ENCODE assay signal across 10 mouse cellular contexts in the genomic region with DNA sequence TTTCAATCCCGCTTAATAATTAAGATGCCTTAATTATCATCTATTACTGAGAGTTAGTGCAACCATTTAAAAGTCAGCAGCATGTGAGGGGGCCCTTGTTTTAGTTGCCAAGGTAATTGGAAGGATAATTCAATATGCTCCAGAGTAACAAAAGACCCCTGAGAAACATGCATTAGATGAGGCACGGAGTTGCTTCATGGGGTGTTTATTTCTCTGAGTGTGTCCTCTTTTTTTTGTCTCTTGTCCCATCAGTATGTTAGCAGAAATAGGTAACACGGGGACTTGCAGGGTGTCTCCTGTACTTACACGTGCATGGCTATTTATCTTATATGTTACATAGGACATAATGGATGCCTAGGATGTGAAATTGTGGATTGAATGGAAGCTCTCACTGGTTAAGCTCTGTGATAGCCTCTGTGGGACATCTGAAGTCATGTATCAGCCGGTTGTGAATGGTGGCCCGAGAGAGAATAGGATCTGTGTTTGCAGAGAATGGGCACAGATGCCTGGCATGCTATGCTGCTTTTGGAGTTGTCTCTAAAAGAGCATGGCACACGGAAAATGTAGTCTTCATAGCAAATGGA. TPM values are rescaled to one million over a fixed set of nuclear protein-coding genes. Genes with fewer than 3 reads are reported as not detected.
DNase-seq lines count a peak whose midpoint lies in the region; ATAC-seq and TF ChIP-seq lines count a peak whose summit lies in the region.
"Had no signal": no experiment of that assay in that cellular context is flagged by ENCODE, and none has a peak within 500 bp of the region (broad histone marks: within the 10 kb centered on the region; RNA-seq: fewer than 3 reads in every experiment).

No protein-coding gene starts in this region.

- no peak for TF ChIP-seq CTCF in midbrain, postnatal 0 days (IDR thresholded peaks at IDR 0.05)

- H3K27me3 ChIP-seq in embryonic facial prominence, embryonic 14.5 days (replicated peaks; ENCODE audit: control insufficient read depth, insufficient read depth, low read length): no peaks in the 10 kb centered on the region
- H3K27me3 ChIP-seq in hindbrain, embryonic 15.5 days: no peaks in the 10 kb centered on the region
- H3K27me3 ChIP-seq in midbrain, postnatal 0 days (ENCODE audit: insufficient read depth, low read length): no peaks in the 10 kb centered on the region
- H3K27me3 ChIP-seq in kidney, embryonic 15.5 days: no peaks in the 10 kb centered on the region
- H3K27me3 ChIP-seq: liver, embryonic 13.5 days had no signal

- H3K36me3 ChIP-seq in embryonic facial prominence, embryonic 14.5 days (ENCODE audit: control insufficient read depth, insufficient read depth, low read length): no peaks in the 10 kb centered on the region
- no peaks in the 10 kb centered on the region for H3K36me3 ChIP-seq in hindbrain, embryonic 15.5 days
- H3K36me3 ChIP-seq in midbrain, postnatal 0 days (ENCODE audit: insufficient read depth, low read length): no peaks in the 10 kb centered on the region
- no peaks in the 10 kb centered on the region for H3K36me3 ChIP-seq in kidney, embryonic 15.5 days
- H3K36me3 ChIP-seq: liver, embryonic 13.5 days had no signal

- H3K4me3 ChIP-seq in embryonic facial prominence, embryonic 14.5 days (ENCODE audit: low read depth, low read length): peak overlapping the region; percentile 29
- peak overlapping the region; percentile 61 for H3K4me3 ChIP-seq in hindbrain, embryonic 15.5 days
- peak overlapping the region; percentile 51 for H3K4me3 ChIP-seq in midbrain, postnatal 0 days (ENCODE audit: low read depth, low read length)
- no peak overlapping the region for H3K4me3 ChIP-seq in kidney, embryonic 15.5 days (replicated peaks)
- H3K4me3 ChIP-seq: liver, embryonic 13.5 days had no signal

- DNase-seq in layer of hippocampus, postnatal 10 days (ENCODE audit: low spot score in 2 of 2): peak; percentile 14 to 19
- no peak for DNase-seq in layer of hippocampus, adult 9-11 months
- no peak for DNase-seq in embryonic facial prominence, embryonic 14.5 days (ENCODE audit: low spot score)
- DNase-seq in midbrain, postnatal 0 days (ENCODE audit: low spot score): peak; percentile 21
- no peak for DNase-seq in thymus, postnatal 36 days
- no peak for DNase-seq in spleen, adult 12 weeks (ENCODE audit: low spot score)
- DNase-seq: liver, embryonic 13.5 days had no signal

- ATAC-seq in embryonic facial prominence, embryonic 14.5 days (ENCODE audit: low read depth): no peak
- ATAC-seq in hindbrain, embryonic 15.5 days (ENCODE audit: low FRiP score, low read depth): peak; percentile 36; the same call in 1 of the 2 replicates
- peak; percentile 25; the same call in 1 of the 2 replicates for ATAC-seq in midbrain, postnatal 0 days (ENCODE audit: low FRiP score)
- ATAC-seq in kidney, embryonic 15.5 days (replicated peaks; ENCODE audit: low FRiP score): no peak

- H3K27ac ChIP-seq in embryonic facial prominence, embryonic 14.5 days (replicated peaks; ENCODE audit: low read depth, low read length): no peak overlapping the region
- peak overlapping the region; percentile 93 for H3K27ac ChIP-seq in hindbrain, embryonic 15.5 days (replicated peaks)
- peak overlapping the region; percentile 89 for H3K27ac ChIP-seq in midbrain, postnatal 0 days (ENCODE audit: low read depth, low read length)
- H3K27ac ChIP-seq in kidney, embryonic 15.5 days: no peak overlapping the region
- H3K27ac ChIP-seq: kidney, postnatal 0 days; liver, embryonic 13.5 days had no signal

- no peak overlapping the region for H3K9ac ChIP-seq in embryonic facial prominence, embryonic 14.5 days (ENCODE audit: low read depth, low read length)
- H3K9ac ChIP-seq in hindbrain, embryonic 15.5 days: peak overlapping the region; percentile 63
- H3K9ac ChIP-seq in midbrain, postnatal 0 days (replicated peaks; ENCODE audit: low read length, poor library complexity, severe bottlenecking): peak overlapping the region; percentile 64
- no peak overlapping the region for H3K9ac ChIP-seq in kidney, embryonic 15.5 days
- H3K9ac ChIP-seq: liver, embryonic 13.5 days had no signal

- no peaks in the 10 kb centered on the region for H3K9me3 ChIP-seq in embryonic facial prominence, embryonic 14.5 days (ENCODE audit: control insufficient read depth, low read length)
- no peaks in the 10 kb centered on the region for H3K9me3 ChIP-seq in hindbrain, embryonic 15.5 days
- H3K9me3 ChIP-seq in midbrain, postnatal 0 days (ENCODE audit: low read length): no peaks in the 10 kb centered on the region
- H3K9me3 ChIP-seq in kidney, embryonic 15.5 days (replicated peaks): no peaks in the 10 kb centered on the region
- H3K9me3 ChIP-seq: liver, embryonic 13.5 days had no signal

- peak overlapping the region; percentile 47 for H3K4me2 ChIP-seq in embryonic facial prominence, embryonic 14.5 days (ENCODE audit: low read depth, low read length)
- peak overlapping the region; percentile 58 for H3K4me2 ChIP-seq in hindbrain, embryonic 15.5 days
- H3K4me2 ChIP-seq in midbrain, postnatal 0 days (ENCODE audit: low read depth, low read length, poor library complexity, severe bottlenecking): peak overlapping the region; percentile 60
- H3K4me2 ChIP-seq in kidney, embryonic 15.5 days: no peak overlapping the region
- H3K4me2 ChIP-seq: liver, embryonic 13.5 days had no signal

- 64% methylated on average over 7 of the region's 7 CpGs for WGBS in embryonic facial prominence, embryonic 14.5 days
- 16% methylated on average over 7 of the region's 7 CpGs for WGBS in hindbrain, embryonic 15.5 days
- 12% methylated on average over 7 of the region's 7 CpGs for WGBS in midbrain, postnatal 0 days
- WGBS in kidney, embryonic 15.5 days: 79% methylated on average over 7 of the region's 7 CpGs

- 0 out of 2 replicates have a peak, but pooled peaks cover 9% of the 10 kb centered on the region for H3K4me1 ChIP-seq in embryonic facial prominence, embryonic 14.5 days (ENCODE audit: control insufficient read depth, insufficient read depth, low read length)
- peaks cover 20% of the 10 kb centered on the region for H3K4me1 ChIP-seq in hindbrain, embryonic 15.5 days (replicated peaks)
- peaks cover 3% of the 10 kb centered on the region; the same call in 1 of the 2 replicates for H3K4me1 ChIP-seq in midbrain, postnatal 0 days (ENCODE audit: insufficient read depth, low read length)
- peaks cover 7% of the 10 kb centered on the region for H3K4me1 ChIP-seq in kidney, embryonic 15.5 days
- H3K4me1 ChIP-seq: liver, embryonic 13.5 days had no signal

RNA-seq across cellular contexts. Expression of a gene that starts 1.0 kb away (rescaled TPM):
- 100 to 1,000 TPM; 132 to 149 TPM for total RNA-seq in layer of hippocampus, postnatal 10 days (2021)
- polyA plus RNA-seq in embryonic facial prominence, embryonic 14.5 days (2014; fragmentation: Nextera tagmentation; extraction: Ambion mirVana): 32.2 and 36.7 TPM in 2 replicates
- 52.0 and 54.5 TPM in 2 replicates for polyA plus RNA-seq in hindbrain, embryonic 15.5 days (2015; fragmentation: Nextera tagmentation; extraction: Ambion mirVana)
- 79.5 and 84.9 TPM in 2 replicates for total RNA-seq in midbrain, postnatal 0 days (2014; rRNA removed)
- polyA plus RNA-seq in midbrain, postnatal 0 days (2015; fragmentation: Nextera tagmentation; extraction: Ambion mirVana): 27.7 and 36.1 TPM in 2 replicates
- polyA plus RNA-seq in kidney, embryonic 15.5 days (2015; fragmentation: Nextera tagmentation; extraction: Ambion mirVana): 42.9 and 43.2 TPM in 2 replicates

Comparison
In these comparisons a context has a peak if more than half of its experiments do, and no peak if none do; other contexts are left out.
1. DNase-seq: peak in layer of hippocampus, postnatal 10 days (2 of 2) and midbrain, postnatal 0 days (single experiment); none in layer of hippocampus, adult 9-11 months (single experiment), embryonic facial prominence, embryonic 14.5 days (single experiment), thymus, postnatal 36 days (0 of 2) and spleen, adult 12 weeks (single experiment).
2. ATAC-seq: peak in hindbrain, embryonic 15.5 days (single experiment) and midbrain, postnatal 0 days (single experiment); none in embryonic facial prominence, embryonic 14.5 days (single experiment) and kidney, embryonic 15.5 days (single experiment).
3. H3K27ac ChIP-seq: peak in hindbrain, embryonic 15.5 days (single experiment) and midbrain, postnatal 0 days (single experiment); none in embryonic facial prominence, embryonic 14.5 days (single experiment) and kidney, embryonic 15.5 days (single experiment).
4. H3K9ac ChIP-seq: peak in hindbrain, embryonic 15.5 days (single experiment) and midbrain, postnatal 0 days (single experiment); none in embryonic facial prominence, embryonic 14.5 days (single experiment) and kidney, embryonic 15.5 days (single experiment).